Mouse (Mus musculus) liver, postnatal 0 days (tissue): ENCODE data around the gene Oat.

Experiments used
- CTCF ChIP-seq: sonication (generic); IDR thresholded peaks from 2 replicates; pipeline ENCODE4 v1.5.1; 2016; ENCODE audit warnings: antibody characterized with exemption, low read depth
- EP300 ChIP-seq: IDR thresholded peaks from 2 replicates; pipeline ENCODE4 v1.6.1; 2016; ENCODE audit warnings: antibody characterized with exemption, low read depth, mild to moderate bottlenecking

- TF ChIP-seq CTCF (no peak), EP300 (no peak)
Measured at GRCm38 (mm10) chr7:132513419-132513982, 62.7 kb downstream of the Oat start.
